Mouse (Mus musculus) adrenal gland, postnatal 10 days (tissue): ENCODE measurements at regions not wholly inside any gene's neighbourhood (a gene's known extent, or its start where the extent isn't known, plus 50 kb on each side); places are given as distances from the start of the nearest gene placed in this dataset.

Experiments used
- DNase-seq: peaks from one replicate; pipeline ENCODE4 v3.0.0; 2021; ENCODE audit warnings: mixed read lengths

DNA sequence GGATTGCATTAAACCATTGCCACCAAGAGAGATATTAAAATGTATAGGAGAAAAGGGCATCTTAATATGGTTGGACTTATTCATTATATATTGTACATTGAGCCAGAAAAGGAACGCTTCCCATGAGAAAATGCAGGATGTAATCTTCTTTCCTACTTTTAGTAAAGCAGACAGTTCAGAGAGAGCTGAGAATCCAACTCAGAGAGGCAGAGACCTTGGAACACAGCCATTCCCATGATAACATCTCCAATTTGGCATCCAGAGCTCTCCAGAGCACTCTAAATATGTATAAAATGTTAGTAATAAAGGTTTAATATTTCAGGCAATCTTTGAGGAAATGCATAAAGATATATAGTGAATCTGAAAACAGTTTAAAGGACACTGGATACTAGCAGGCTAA lies 199.3 kb upstream of the Asb5 start:
- peak; percentile 9 for DNase-seq

- no peak for DNase-seq
Observed at GRCm38 (mm10) chr8:54331883-54332282, 197.5 kb upstream of the Asb5 start.

- DNase-seq = no peak
Observed at GRCm38 (mm10) chr8:54351123-54351522, 178.3 kb upstream of the Asb5 start.

- no peak for DNase-seq
Observed at GRCm38 (mm10) chr8:54361716-54362115, 167.7 kb upstream of the Asb5 start.

DNA sequence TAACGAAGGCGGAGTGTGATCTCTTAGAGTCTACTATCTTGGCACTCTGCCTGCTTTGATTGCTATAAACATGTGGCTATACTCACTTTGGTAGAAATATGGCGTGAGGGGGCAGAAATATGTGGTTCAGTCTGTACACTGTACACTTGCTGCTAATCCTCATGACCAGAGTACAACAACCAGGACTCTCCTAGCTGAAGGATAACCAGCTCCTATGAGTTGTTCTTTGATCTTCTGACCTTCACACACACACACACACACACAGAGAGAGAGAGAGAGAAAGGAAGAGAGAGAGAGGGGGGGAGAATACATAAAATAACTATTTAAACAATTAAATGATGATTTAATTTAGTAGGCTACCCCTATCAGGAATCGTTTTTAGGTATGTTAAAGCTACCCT lies 158.9 kb upstream of the Asb5 start:
- DNase-seq = no peak

GRCm38 (mm10) chr8:54371073-54371472 lies 158.3 kb upstream of the Asb5 start:
- DNase-seq = no peak

DNA sequence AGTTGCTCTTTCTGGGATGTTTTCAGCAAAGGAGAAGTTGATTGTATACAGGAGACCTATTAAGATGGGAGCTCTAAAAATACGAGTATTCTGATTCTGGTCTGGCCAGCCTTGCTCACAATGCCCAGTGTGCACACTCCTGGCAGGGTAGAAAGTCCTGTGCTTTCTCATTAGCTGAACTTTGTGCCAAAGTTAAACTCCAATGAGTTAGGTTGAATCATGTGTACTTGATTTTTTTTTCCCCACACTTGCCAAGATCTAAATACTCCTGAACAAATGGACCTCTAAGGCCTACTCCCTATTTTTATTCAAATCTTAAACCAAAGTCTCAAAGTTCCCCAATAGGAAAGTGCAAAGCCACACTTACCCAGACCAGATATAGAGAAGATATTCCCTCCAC lies 156.5 kb upstream of the Asb5 start:
- DNase-seq = no peak

DNA sequence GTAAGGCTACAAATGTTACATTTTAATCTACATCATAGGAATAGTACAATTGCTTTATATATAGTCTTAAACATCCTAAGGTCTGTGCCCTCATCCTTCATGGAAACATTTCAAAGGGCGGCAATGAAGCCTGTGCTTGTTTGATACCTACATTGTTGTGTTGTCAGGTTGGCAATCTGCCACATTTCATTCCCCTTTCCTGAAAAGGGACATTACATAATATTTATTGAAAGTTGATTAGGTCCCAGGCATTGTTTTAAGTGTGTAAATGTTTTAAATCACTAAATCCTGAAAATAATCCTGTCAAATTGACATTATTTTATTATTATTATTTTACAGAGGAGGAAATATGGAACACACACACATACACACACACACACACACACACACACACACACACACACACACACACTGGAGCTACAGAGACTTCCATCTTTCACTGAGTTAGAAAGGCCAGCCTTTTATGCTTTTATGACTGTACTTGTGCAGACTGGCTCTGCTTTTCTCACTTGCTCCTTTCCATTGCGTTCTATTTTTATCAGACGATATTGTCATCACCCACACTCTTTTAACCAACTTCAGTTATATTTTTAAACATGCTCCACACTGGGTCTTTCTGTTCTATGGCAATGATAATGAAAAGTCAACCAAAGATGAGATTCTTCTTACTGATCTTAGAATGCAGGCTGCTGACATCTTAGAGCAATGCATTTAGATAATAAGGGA lies 153.8 kb upstream of the Asb5 start:
- DNase-seq = no peak

DNA sequence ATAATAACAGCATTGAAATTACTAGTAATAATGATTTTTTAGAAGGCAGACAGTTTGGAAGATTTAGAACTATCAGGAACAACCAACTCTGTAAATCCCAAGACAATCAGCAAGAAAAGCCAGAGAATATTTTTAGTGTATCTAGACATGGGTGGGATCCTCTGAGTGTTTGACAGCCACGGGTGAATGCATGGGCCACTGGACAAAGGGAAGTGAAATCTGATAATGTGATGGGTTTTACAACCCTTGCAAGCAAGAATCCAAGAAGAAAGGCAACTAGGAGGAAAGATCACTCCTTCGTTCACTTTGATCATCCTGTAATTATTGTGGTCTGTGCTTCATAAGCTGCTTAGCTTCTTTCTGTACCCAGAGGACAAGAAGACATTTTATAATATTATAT lies 149.2 kb upstream of the Asb5 start:
- DNase-seq = no peak

DNA sequence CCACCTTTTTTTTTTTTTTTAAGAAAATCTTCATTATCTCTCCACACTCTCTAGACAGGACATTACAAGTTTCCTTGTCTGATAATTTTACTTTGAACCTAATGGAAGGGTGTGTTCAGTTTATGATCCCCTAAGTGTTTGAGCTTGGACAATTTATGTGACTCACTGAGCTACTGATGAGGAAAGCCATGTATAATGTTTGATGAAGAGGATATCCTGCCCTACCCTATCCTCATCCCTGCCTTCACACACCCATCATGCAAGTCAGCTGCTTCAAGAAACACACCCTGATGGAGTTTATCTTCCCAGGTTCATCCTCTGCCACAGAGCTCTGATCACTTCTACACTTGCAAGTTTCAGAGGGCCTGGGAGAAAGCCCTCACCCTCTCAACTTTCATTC lies 136.5 kb upstream of the Asb5 start:
- no peak for DNase-seq

- DNase-seq = no peak
Observed at GRCm38 (mm10) chr8:54393466-54394197, 135.7 kb upstream of the Asb5 start.

DNA sequence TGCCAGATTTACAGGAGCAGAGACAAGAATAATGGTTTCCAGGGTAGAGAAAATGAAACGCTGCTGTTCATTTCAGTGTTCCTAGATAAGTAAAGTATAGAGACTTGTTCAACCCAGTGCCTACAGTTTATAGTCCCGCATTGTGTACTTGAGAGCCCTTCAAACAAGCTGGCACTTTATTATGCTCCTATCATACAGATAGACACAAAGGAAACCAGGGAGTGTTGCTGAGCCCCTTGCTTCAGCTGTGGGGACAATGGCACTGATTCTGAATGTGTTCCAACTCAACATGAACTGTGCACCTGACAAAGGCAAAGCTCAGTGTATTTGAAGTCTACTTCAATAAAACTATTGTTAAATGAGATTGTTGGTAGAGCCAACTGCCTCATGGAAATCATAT lies 123.7 kb upstream of the Asb5 start:
- no peak for DNase-seq

GRCm38 (mm10) chr8:54414092-54414799 lies 115.1 kb upstream of the Asb5 start:
- DNase-seq = no peak

GRCm38 (mm10) chr8:54416691-54417090 lies 112.7 kb upstream of the Asb5 start:
- DNase-seq = no peak

DNA sequence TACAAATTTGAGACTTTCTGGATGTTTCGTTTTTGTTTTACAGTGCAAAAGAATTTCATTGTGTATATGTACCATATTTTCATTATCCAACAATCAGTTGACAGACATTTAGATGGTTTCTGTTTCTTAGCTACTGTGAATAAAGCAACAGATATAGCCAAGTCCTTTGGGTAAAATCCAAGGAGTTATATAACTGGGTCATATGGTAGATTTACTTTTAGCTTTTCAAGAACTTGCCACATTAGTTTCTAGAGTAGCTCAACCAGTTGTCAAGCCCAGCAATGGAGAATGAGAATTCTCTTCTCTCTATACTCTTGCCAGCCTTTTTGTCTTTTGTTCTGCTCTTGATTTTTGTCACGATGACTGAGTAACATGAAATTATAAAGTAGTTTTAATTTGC lies 111.3 kb upstream of the Asb5 start:
- DNase-seq = no peak

GRCm38 (mm10) chr8:54420339-54421098 lies 108.9 kb upstream of the Asb5 start:
- DNase-seq = no peak

GRCm38 (mm10) chr8:54425039-54425438 lies 104.3 kb upstream of the Asb5 start:
- peak; percentile 16 for DNase-seq

GRCm38 (mm10) chr8:54435694-54436093 lies 93.7 kb upstream of the Asb5 start:
- no peak for DNase-seq

DNA sequence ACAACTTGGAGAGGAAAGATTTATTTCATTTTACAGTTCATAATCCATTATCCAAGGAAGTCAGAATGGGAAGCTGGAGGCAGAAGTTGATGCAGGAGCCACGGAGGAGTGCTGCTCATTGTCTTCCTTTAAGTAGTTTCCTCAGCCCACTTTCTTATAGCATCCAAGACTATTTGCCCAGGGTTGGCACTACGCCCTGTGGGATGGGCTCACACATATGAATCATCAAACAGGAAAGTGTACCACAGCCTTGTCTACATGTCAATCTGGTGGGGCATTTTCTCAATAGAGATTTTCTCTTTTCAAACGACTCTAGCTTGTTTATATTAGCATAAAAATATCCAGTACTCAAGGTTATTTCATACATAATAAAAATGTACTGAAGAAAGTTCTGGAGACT lies 88.2 kb upstream of the Asb5 start:
- no peak for DNase-seq

DNA sequence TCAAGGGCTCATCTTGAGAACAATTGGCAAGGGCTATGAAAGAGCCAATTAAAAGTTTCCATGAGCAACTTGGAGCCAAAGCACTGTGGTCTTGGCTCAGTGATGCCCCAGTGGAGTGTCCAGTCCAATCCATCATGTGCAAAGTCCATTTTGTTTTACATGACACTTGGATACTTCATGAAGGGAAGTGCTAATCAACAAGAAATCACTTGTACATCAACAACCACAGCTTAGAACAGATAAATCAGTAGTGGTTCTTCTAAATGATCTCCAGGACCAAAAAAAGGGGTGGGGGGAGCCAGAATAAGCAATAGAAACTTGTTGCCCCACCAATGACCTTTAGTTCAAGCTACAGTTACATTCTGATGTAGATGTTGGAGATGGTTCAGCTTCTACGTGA lies 87.0 kb upstream of the Asb5 start:
- DNase-seq = no peak

DNA sequence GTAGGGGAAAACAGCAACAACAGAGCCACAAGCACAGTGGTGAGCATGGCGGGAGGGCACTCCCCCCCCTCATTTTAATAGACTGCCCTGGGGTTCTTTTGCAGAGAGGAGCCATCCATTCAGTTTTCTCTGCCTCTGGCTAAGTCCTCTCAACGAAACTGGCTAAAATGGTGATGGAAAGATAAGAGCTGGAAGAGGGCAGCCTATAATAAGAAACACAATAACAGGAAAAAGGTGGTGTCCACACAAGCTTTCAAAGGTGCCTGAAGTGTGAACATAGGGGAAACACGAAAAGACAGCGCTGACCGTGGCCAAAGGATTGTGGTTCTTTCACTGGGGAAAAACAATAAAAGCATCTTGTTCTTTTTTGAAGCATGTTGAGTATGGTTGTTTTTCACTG lies 83.0 kb upstream of the Asb5 start:
- DNase-seq = no peak

DNA sequence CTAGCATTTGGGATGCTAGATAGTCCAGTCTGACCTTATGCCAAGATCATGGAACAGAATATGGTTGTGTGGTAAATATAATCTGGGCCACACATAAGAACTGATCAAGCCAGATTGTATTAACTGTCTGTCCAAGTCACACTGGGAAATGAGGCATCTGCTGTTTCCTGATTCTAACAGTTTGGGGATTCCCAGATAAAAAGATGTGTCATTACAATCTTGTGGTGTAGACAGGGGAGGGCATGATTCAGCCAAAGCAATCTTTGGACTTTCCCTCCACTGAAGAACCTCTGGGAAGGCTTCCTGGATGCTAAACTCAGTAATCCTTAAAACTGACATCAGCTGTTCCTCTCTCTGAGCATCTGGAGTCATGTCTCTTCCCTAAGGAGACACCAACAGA lies 79.6 kb upstream of the Asb5 start:
- no peak for DNase-seq
